Mouse (Mus musculus) adrenal gland, postnatal 10 days (tissue): Measurements from ENCODE around the gene Gm19402. TPM values are rescaled to one million over a fixed set of nuclear protein-coding genes. Genes with fewer than 3 reads are reported as not detected.

Source experiments
- DNase-seq: peaks from one replicate; pipeline ENCODE4 v3.0.0; 2021; ENCODE audit warnings: mixed read lengths
- microRNA-seq: library from miRNA; unstranded; fragments of <30 nt; microRNA quantifications from one replicate; pipeline ENCODE4 v1.2.0, GENCODE M21; 2021
- total RNA-seq, 2 experiments: library from RNA; stranded (reverse); gene quantifications; 2 replicates each; pipeline ENCODE4 v1.2.3; 2021

The Gm19402 gene
- total RNA-seq, 2 experiments from 2014 or later, result not detected

DNA sequence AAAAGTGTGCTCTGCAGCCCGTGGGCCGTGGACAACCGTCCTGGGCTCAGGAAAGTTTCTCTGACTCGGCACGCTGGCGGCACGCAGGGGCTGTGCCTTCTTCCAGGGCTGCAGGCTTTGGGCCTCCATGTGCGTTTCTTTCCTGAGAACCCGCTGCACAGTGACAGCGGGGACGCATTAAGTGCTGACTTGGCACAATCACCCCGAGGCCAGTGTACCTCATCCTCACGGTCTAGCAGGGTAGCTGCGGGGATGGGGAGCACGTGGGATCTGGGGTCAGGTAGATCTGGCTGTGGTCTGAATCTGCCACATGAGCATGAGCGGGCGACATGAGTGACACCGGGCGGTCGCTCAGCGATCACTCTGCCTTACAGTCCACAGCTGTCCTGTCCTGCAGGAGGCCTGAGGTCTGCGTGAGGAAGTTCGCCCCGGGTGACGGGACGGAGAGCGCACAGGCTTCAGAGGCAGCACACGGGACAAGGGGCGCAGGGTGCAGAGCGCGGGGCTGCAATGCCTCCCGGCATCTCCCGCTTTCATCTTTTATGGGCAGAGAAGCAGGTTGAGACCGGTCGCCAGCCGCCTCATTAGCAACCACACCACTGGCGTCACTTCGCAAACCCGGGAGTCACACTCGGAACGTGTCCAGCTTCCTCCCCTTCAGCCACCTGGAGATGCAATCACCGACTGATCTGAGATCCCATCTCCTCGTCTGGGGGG is 26.4 kb downstream of the Gm19402 start:
- no peak for DNase-seq

DNA sequence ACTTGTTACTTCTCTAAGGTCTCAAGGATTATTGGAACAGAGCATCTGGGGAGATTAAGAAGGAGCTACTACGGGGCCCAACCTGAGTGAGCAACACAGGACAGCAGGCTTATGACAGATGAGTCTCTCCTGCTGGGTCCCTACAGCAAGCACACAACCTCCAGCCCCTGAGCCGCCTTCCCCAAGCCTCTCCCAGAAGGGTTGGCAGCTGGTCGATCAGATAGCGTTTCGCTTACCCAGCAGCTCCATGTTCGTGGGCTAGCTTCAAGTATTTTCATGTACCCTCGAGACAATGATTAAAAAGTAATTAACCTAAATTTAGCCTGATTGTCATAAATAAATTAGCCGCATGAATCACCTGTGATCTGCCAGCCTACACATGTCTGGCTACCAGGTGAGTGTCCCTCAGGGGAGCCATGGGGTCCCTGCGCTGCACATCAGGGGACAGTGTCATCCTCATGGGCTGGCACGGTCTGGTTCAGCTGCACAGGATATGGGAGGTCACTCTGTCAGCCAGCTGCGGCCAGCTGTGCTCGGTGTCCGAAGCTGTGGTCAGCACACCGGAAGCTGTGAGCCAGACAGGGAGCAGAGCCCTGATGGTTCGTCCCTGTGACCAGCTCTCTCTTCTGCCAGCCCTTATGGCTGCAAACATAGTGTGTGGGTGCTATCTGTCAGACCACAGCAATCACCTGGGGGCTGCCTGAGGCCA is 32.1 kb downstream of the Gm19402 start:
- no peak for DNase-seq

GRCm38 (mm10) chr10:77652046-77652445 is 38.5 kb downstream of the Gm19402 start:
- no peak for DNase-seq

- no peak for DNase-seq
These were observed 42.7 kb downstream of the Gm19402 start for GRCm38 (mm10) chr10:77647901-77648300.

- no peak for DNase-seq
These were observed 43.1 kb downstream of the Gm19402 start for GRCm38 (mm10) chr10:77647461-77647860.

GRCm38 (mm10) chr10:77645571-77645970 is 45.0 kb downstream of the Gm19402 start:
- no peak for DNase-seq

- DNase-seq, result no peak
These were observed 47.4 kb downstream of the Gm19402 start for GRCm38 (mm10) chr10:77643160-77643559.

Small RNA genes lying within 50 kb of the gene (microRNA-seq; reads per million reads assigned to microRNA genes)
- 9.7 reads per million, percentile 16 among the genes with 10 or more reads in this experiment for gene Mir1930

Other genes with a start within 250 kb of the Gm19402 start
- 10 to 100 TPM; 17.6 to 19.4 TPM for gene Fam207a, start 175.0 kb downstream of the Gm19402 start, total RNA-seq
- gene Itgb2, start 160.5 kb downstream of the Gm19402 start, total RNA-seq, result 1 to 10 TPM; 8.1 to 9.2 TPM
- 100 to 1,000 TPM; 160 to 178 TPM for gene Pttg1ip, start 109.0 kb downstream of the Gm19402 start, total RNA-seq
- 100 to 1,000 TPM; 119 to 125 TPM for gene Sumo3, start 84.7 kb downstream of the Gm19402 start, total RNA-seq
- gene Gm49325, start 84.6 kb downstream of the Gm19402 start, total RNA-seq, result 10 to 100 TPM; 22.3 to 30.4 TPM
- gene Ube2g2, start 68.5 kb downstream of the Gm19402 start, total RNA-seq, result 10 to 100 TPM; 44.4 to 46.1 TPM
- under 1 TPM; 0.27 to 0.64 TPM for gene Tspear, start 4.2 kb downstream of the Gm19402 start, total RNA-seq
- gene Gm9508, start 6.5 kb upstream of the Gm19402 start, total RNA-seq, result not detected
- not detected for gene Gm10272, start 15.9 kb upstream of the Gm19402 start, total RNA-seq
- not detected for gene Gm10024, start 20.7 kb upstream of the Gm19402 start, total RNA-seq
- gene Gm10142, start 25.1 kb upstream of the Gm19402 start, total RNA-seq, result not detected
- gene Krtap12-1, start 29.8 kb upstream of the Gm19402 start, total RNA-seq, result not detected
- gene Gm10100, start 35.7 kb upstream of the Gm19402 start, total RNA-seq, result not detected
- not detected for gene Gm18596, start 51.9 kb upstream of the Gm19402 start, total RNA-seq
- gene Gm9736, start 60.6 kb upstream of the Gm19402 start, total RNA-seq, result not detected
- gene Gm3233, start 68.9 kb upstream of the Gm19402 start, total RNA-seq, result not detected
- gene Gm3238, start 80.6 kb upstream of the Gm19402 start, total RNA-seq, result not detected
- not detected for gene Gm7138, start 86.2 kb upstream of the Gm19402 start, total RNA-seq
- gene Gm3250, start 91.8 kb upstream of the Gm19402 start, total RNA-seq, result not detected
- not detected for gene Gm7137, start 97.4 kb upstream of the Gm19402 start, total RNA-seq
- gene Gm9639, start 104.3 kb upstream of the Gm19402 start, total RNA-seq, result not detected
- not detected for gene Gm19668, start 108.4 kb upstream of the Gm19402 start, total RNA-seq
- not detected for gene Gm9507, start 121.1 kb upstream of the Gm19402 start, total RNA-seq
- gene Gm2696, start 123.9 kb upstream of the Gm19402 start, total RNA-seq, result not detected
- not detected for gene Krtap10-4, start 136.3 kb upstream of the Gm19402 start, total RNA-seq
- gene Krtap10-10, start 145.2 kb upstream of the Gm19402 start, total RNA-seq, result not detected
- gene Gm36176, start 156.0 kb upstream of the Gm19402 start, total RNA-seq, result not detected
- not detected for gene Gm10318, start 162.1 kb upstream of the Gm19402 start, total RNA-seq
- not detected for gene Gm3285, start 171.2 kb upstream of the Gm19402 start, total RNA-seq
- gene Lrrc3, start 211.8 kb upstream of the Gm19402 start, total RNA-seq, result 10 to 100 TPM; 12.1 to 16.7 TPM